Mouse (Mus musculus) spleen, postnatal 14 days (tissue): Measurements from ENCODE around the gene Exd2.
A peak's percentile ranks its signal among the peaks of the same experiment; 100 is the strongest.
"Not testable (repeated sequence)": the region's sequence is repeated elsewhere in the genome, so short reads cannot be mapped to it uniquely, and the experiment has no call there.

Experiments used
- DNase-seq, 2 experiments: peaks; one replicate each; pipeline ENCODE4 v3.0.0; 2021 to 2022; ENCODE audit warnings: low spot score in 2 of 2

Gene Exd2

GRCm38 (mm10) chr12:80462942-80463651 lies at the start of gene Exd2:
Exd2 (plus strand) TSS chr12:80463095.
- DNase-seq: peak; percentile 73 to 86

DNA sequence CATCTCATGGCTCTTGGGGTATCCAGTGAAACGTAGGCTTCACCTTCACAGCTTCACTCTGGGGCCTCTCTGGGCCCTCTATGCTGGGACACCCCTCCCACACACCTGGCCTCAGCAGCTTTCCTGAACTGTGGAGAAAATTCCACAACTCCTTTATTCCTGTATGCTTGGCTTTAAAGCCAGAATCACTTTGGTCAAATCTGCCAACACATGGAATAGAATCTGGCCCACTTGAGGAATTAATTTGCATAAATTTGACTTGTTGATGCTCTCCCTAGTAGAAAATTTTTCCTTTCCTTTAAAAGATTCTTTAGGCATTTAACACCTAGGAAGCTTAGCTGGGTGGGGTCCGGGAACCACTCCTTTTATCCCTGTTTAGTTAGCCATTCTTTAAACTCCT lies 47.8 kb upstream of the Exd2 start:
- no peak for DNase-seq

DNA sequence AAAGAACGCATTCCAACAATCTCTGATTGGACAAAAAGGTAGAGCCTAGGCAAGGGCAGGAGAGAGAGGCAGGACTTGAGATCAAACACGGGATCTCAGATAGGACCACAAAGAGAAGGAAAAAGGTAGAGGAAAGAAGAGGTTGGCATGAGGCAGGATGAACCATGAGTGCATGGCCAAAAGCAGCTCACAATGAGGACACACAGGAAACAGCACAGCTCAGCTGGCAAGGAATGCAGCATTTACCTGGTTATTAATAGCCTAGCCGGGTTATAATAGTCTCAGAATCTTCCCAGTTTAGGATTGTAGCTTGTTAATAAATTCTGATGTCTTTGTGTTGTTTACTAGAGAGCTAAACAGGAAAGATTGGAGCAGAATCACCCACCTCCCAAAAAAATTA lies 35.2 kb upstream of the Exd2 start:
- no peak for DNase-seq

DNA sequence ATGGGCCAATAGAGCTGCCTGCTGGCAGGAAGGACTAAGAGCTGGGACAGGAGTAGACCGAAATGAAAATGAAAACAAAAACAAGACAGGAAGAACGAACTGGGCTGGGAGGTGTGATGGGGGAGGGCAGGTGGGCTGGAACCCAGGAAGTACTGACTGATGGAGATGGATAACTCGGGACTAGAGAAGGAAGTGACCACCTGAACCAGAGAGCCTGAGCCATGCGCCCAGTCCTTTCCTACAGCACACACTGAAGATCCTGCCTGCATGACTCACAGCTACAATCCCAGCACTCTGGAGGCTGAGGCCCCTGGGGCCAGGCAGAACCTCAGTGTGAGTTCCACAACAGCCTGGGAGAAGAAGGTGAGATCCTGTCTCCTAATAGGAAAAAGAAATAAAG lies 29.6 kb upstream of the Exd2 start:
- DNase-seq: no peak

DNA sequence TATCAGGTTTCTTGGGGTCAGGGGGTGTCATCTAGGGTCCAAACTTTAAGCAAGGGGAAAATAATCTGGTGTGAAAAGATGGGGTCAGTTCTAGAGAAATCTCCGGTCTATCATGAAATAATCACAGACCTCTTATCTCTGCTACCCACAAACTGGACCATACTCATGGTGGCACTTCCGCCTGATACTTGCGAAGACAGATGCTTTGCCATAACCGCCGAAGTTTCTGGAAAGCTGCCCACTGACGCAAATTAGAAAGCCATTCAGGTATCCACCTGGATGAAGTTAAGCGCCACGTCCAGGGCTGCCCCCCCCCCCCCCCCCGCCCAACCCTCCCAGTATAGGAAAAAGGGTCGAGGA lies 28.3 kb upstream of the Exd2 start:
- DNase-seq: no peak

DNA sequence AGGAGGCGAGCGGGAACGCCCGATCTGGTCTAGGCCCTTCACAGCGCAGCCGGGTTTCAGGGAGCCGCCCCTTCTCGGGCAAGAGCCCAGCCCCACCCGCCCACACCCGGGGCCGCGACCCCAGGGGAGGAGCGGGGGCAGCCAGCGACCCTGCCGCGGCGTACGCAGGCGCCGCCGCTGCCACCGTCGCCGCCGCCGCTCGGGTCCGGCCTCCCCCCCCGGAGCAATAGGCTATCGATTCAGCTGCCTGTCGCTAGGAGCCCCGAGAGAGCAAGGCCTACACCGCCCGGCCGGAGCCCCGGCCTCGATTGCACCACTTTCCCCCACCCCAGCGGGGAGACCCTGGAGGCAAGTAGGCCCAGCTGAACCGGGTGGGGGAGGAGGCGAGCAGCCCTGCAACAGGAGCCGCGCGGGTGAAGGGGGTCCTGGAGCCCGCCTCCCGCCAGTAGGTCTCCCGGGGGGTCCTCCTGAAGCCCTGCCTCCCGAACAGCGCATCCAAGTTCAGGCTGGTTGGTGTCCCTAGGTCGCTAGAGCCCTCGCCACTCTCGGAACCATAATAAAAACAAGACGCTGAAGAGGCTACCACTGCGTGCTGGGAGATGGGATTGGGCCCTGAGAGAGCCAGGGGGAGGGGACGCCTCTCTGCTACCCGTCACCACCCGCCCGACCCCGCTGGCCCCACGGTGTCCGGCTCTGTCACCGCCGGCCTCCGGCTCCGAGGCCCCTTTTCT lies 27.8 kb upstream of the Exd2 start:
- DNase-seq: peak; percentile 45 to 61

DNA sequence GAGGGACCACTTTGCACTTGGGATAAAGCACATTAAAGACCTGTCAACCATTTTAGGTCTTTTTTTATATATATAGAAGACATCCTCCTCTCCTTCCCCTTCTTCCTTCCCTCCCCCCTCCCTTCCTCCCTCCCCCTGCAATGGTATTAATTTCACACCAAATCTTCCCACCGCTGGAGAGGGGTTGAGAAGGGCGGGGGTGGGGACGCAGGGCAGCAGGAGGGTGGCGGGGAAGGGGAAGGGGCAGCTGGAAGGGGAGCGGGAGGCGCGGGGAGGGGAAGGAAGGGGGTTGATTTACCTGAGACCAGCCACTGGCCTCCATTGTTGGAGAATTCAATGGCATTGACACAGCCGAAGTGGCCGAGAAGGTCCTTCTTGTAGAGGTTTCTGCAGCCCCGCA lies 27.0 kb upstream of the Exd2 start:
- no peak for DNase-seq

- peak; percentile 60 to 66 for DNase-seq
These were observed 26.4 kb upstream of the Exd2 start, which contains the start of gene Dcaf5 for GRCm38 (mm10) chr12:80436336-80436976. Dcaf5 (minus strand) TSS chr12:80436601.

- DNase-seq: no peak
These were observed 25.7 kb upstream of the Exd2 start for GRCm38 (mm10) chr12:80437051-80437675.

GRCm38 (mm10) chr12:80440957-80441356 lies 21.9 kb upstream of the Exd2 start:
- peak in 1 of 2 experiments; percentile 31 for DNase-seq

DNA sequence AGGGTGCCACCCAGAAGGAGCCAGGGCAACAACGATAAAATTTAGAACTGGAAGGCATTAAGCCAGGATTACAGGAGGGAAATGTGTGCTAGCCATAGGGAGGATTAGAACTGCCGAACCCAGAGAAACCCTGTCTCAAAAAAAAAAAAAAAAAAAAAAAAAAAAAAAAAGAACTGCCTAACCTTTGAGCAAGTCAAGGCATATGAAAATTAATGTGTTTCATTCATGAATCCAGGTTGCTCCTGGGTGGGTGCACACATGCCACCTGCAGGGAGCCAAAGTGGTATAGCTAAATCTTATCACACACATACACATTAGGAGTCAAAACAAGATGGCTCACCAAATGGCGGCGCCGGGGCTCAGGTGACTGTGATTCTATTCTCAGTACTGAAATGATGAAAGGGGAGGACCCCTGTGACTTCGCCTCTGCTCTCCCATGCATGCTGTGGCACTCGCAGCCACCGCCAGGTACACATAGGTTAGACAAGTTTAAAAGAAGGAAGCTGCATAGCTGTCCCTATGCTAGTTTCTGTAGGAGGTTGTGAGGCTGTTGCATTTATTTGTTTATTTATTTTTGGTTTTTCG lies 18.3 kb upstream of the Exd2 start:
- DNase-seq: no peak

DNA sequence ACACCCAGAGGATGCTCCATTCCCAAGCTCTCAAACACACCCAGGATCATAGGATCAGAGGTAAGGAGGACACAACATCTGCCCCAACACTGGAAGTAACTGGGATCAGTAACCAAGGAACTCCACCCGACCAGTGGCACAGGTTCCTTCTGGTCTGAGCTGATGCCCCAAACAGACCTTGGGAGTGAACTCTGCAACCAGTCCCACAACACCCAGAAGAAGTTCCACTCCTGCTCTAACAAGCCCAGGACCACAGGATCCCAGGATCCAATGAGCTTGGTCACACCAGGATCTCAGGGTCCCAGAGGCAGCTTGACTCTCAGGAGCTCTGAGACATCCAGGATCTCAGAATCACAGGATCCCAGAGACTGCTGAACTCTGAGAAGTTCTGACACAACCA lies 9.4 kb upstream of the Exd2 start:
- no peak for DNase-seq

DNA sequence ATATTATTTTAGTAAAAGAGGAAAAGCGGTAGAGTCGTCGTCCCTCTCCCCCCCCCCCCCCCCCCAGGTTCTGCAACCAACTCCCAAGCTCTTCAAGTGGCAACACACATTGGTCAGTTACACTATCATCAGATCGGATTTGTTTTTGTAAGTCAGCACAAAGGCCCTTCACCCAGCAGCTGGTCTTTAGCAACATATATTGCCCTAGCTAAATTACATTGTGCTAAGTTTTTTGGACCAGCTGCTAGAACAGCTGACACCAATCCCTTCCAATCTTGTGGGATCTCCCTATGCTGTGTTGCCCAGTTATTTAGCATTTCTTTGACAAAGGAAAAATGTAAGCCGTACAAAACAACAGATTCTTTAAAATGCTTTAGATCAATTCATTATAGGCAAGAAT lies 4.9 kb upstream of the Exd2 start:
- DNase-seq: no peak

DNA sequence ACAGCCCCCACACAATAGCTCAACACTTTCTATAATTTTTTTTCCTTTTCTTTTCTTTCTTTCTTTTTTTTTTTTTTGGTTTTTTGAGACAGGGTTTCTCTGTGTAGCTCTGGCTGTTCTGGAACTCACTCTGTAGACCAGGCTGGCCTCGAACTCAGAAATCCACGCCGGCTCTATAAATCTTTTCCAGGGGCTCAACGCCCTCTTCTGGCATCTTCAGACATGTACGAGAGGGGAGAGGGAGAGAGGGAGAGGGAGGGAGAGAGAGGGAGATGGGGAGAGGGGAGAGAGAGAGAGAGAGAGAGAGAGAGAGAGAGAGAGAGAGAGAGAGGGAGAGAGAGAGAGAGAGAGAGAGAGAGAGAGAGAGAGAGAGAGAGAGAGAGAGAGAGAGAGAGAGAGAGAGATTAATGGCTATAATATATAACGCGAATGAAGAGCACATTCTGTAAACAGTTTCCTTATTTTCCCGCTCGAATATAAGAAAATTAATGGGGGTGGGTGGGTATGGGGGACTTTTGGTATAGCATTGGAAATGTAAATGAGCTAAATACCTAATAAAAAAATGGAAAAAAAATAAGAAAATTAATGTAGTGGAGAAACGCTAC lies 501 bp upstream of the Exd2 start:
- not testable (repeated sequence) for DNase-seq

- no peak for DNase-seq
These were observed 873 bp downstream of the Exd2 start for GRCm38 (mm10) chr12:80463666-80464269.

DNA sequence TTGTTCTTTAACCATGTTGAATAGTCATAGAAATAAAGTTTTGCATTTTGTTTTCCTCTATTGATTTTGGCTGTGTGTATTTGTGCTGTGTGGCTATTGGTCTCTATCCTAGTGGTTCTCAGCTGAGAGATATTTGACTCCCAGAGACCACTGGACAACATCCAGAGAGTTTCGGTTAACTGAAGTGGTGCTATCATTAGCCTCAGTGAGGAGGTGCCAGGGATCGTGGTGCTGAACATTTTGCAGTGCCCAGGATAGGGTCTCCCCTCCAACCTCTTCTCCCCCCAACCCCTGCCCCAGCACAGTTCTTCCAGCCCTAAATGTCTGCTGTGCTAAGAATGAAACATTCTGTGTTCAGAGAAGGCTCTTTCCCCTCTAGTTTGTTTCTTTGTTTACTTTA lies 7.3 kb downstream of the Exd2 start:
- no peak for DNase-seq

GRCm38 (mm10) chr12:80471926-80472325 lies 9.0 kb downstream of the Exd2 start:
- DNase-seq: no peak

- no peak for DNase-seq
These were observed 10.8 kb downstream of the Exd2 start for GRCm38 (mm10) chr12:80473731-80474130.

DNA sequence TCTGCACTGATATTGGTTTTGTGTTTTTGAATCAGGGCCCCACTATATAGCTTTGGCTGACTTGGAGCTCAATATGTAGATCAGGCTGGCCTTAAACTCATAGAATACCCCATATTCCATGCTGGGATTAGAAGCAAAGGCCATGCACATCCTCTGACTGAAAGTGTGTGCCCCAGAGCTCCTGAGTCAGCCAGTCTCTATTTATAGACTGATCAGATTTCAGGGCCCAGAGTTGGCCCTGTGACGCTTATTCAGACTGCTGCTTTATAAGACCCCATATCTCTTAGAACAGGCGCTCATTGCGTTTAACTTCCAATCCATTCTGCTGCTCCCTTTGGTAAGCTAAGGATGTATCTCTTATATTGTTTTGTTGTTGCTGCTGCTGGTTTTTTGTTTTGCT lies 17.1 kb downstream of the Exd2 start:
- DNase-seq: no peak

DNA sequence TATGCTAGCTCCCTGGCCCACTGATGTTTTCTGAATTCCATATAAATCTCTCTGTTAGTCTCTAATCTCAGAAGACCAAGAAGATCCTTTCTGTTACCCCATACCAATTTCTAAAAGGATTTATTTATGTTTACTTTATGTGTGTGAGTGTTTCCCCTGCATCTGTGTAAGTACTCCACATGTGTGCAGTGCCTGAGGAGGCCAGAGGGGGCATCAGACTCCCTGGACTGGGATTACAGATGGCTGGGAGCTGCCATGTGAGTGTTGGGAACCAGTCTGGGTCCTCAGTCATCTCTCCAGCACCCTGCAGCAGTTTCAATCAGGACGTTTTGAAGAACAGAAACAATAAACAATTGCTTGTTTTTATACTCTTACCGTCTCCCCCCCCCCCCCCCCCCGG lies 20.5 kb downstream of the Exd2 start:
- no peak for DNase-seq

- no peak for DNase-seq
These were observed 30.4 kb downstream of the Exd2 start for GRCm38 (mm10) chr12:80493311-80493710.
